Mouse (Mus musculus) G1E (cell line): ENCODE results near the gene Ern1.

Experiments
- CTCF ChIP-seq: IDR thresholded peaks from 2 replicates; pipeline ENCODE4 v1.5.1; 2012; ENCODE audit warnings: low read depth, low read length, inconsistent platforms, mixed read lengths
- GATA1 ChIP-seq: IDR thresholded peaks from 2 replicates; pipeline ENCODE4 v1.6.1; 2012; ENCODE audit warnings: borderline replicate concordance, low read length, inconsistent platforms, mixed read lengths

DNA sequence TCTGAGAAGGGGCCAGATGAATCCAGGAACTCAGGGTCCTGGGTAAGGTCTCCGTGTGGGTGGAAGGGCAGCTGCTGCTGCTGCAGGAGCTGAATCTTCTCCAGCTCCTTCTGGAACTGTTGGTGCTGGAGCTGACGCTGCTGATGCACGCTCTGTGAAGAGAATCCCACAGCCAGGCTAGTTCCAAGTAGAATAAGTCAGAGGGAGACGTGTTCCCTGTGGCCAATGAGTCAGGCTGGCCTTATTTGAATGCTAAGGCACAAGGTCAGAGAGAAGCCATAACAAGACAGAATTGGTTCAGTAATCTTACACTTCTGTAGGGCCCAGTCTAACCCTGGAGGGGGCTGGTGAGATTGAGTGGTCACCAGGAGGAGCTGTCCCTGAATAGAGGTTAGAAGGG lies 77.6 kb downstream of the Ern1 start:
- TF ChIP-seq CTCF (no peak), GATA1 (no peak)
